Mouse (Mus musculus) midbrain, postnatal 0 days (tissue): ENCODE measurements around the gene Mccc2. TPM values are rescaled to one million over a fixed set of nuclear protein-coding genes. Genes with fewer than 3 reads are reported as not detected.

Experiments used
- ATAC-seq: fragments of 200-750 bp; cut with Nextera tagmentation; 2 replicates; pipeline ENCODE4 v1.8.0; 2017; ENCODE audit warnings: moderate number of reproducible peaks, mild to moderate bottlenecking, moderate TSS enrichment, moderate library complexity; ENCODE audit not compliant: low FRiP score
- DNase-seq: peaks from one replicate; pipeline ENCODE4 v3.0.0-alpha.2; 2015; ENCODE audit warnings: low spot score
- H3K27ac ChIP-seq: fragments of 300-500 bp; sonication (generic); 2 replicates; pipeline ENCODE4 v1.5.1; 2014; ENCODE audit warnings: low read depth, mild to moderate bottlenecking, low read length, mixed read lengths
- H3K27me3 ChIP-seq: fragments of 300-500 bp; sonication (generic); 2 replicates; pipeline ENCODE4 v1.6.1; 2014; ENCODE audit warnings: low read length, control low read depth, mixed read lengths; ENCODE audit not compliant: insufficient read depth
- H3K36me3 ChIP-seq: fragments of 300-500 bp; sonication (generic); 2 replicates; pipeline ENCODE4 v1.6.1; 2014; ENCODE audit warnings: low read length, control low read depth, mixed read lengths; ENCODE audit not compliant: insufficient read depth
- H3K4me1 ChIP-seq: fragments of 300-500 bp; sonication (generic); 2 replicates; pipeline ENCODE4 v1.6.1; 2014; ENCODE audit warnings: mild to moderate bottlenecking, control low read depth, antibody characterized with exemption, low read length, mixed read lengths; ENCODE audit not compliant: insufficient read depth
- H3K4me2 ChIP-seq: fragments of 300-500 bp; sonication (generic); 2 replicates; pipeline ENCODE4 v1.6.1; 2014; ENCODE audit warnings: low read depth, mild to moderate bottlenecking, low read length, mixed read lengths; ENCODE audit not compliant: poor library complexity, severe bottlenecking
- H3K4me3 ChIP-seq: fragments of 300-500 bp; sonication (generic); 2 replicates; pipeline ENCODE4 v1.5.1; 2014; ENCODE audit warnings: low read depth, mild to moderate bottlenecking, low read length, moderate library complexity
- H3K9ac ChIP-seq: fragments of 300-500 bp; sonication (generic); replicated peaks from 2 replicates; pipeline ENCODE4 v1.6.1; 2014; ENCODE audit warnings: mild to moderate bottlenecking, low read length, moderate library complexity, mixed read lengths; ENCODE audit not compliant: poor library complexity, severe bottlenecking
- H3K9me3 ChIP-seq: fragments of 300-500 bp; sonication (generic); 2 replicates; pipeline ENCODE4 v1.6.1; 2016; ENCODE audit warnings: low read length, control low read depth
- CTCF ChIP-seq: IDR thresholded peaks from 2 replicates; pipeline ENCODE4 v1.5.1; 2016; ENCODE audit warnings: antibody characterized with exemption, mild to moderate bottlenecking
- WGBS: fragments of 180-500 bp; shearing (Covaris S2); extraction: QIAGEN DNeasy Blood & Tissue Kit; methylation state at CpG from one replicate; pipeline ENCODE4 v1.1.7; 2014; 5-methylcytosine and 5-hydroxymethylcytosine counted together
- polyA plus RNA-seq: library from polyadenylated mRNA; unstranded; fragments of >200 nt; fragmentation: Nextera tagmentation; extraction: Ambion mirVana; gene quantifications from 2 replicates; pipeline ENCODE4 v1.2.1, GENCODE M21; 2015
- total RNA-seq: library from RNA; depleted of rRNA; stranded (reverse); fragments of >200 nt; gene quantifications from 2 replicates; pipeline ENCODE4 v1.2.3, GENCODE M21; 2014

Mccc2 gene
- total and polyA plus RNA-seq, 2 experiments from 2014 or later = 27.3 to 32.5 TPM

DNA sequence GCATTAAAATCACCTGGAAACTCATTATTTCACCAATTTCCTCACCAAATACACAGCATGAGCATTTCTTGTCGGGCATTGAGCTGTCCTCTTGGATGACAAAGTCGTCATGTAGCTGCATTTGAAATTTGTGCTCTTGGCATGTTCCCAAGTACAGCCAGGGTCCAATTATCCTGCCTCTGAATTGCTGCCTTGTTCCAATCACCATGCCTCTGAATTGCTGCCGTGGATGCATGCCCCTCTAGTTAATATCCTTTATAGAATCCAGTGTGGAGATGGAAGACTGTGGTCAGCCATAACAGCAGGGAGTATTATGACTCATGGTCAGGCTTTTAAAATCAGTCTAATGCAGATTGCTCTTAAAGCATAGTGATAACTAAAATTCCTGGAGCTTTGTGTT lies 77.7 kb downstream of the Mccc2 start:
- no peak for TF ChIP-seq CTCF
- no peaks in the 10 kb centered on the region for H3K9me3 ChIP-seq
- H3K9ac ChIP-seq = no peak overlapping the region
- H3K4me3 ChIP-seq = no peak overlapping the region
- H3K27ac ChIP-seq = no peak overlapping the region
- no peak overlapping the region for H3K4me2 ChIP-seq
- H3K36me3 ChIP-seq = no peaks in the 10 kb centered on the region
- 20% methylated on average over 3 of the region's 3 CpGs for WGBS
- 0 out of 2 replicates have a peak, but pooled peaks cover 2% of the 10 kb centered on the region for H3K4me1 ChIP-seq
- ATAC-seq (0 out of 2 replicates have a peak, but pooled peaks have one; percentile 20), DNase-seq (peak; percentile 77)
- no peaks in the 10 kb centered on the region for H3K27me3 ChIP-seq

DNA sequence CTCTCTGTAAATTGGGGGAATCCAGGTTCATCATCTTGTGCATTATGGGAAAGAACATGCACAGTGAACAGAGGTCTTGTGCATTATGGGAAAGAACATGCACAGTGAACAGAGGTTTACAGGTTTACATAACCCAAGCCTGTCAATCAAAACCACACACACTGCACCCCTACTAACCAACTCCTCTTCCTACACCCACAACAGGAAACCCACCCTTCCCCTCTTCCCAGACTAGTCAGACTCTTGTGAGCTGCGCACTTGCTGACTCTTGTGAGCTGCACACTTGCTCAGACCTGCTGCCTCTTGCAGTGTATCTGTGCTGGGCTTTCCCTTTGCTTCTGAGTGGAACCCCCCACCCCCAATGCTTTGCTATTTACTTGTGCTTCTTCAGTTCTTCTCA lies 83.0 kb downstream of the Mccc2 start:
- DNase-seq (no peak), ATAC-seq (no peak)
- Histone ChIP-seq H3K9ac (no peak overlapping the region), H3K9me3 (no peaks in the 10 kb centered on the region), H3K4me3 (no peak overlapping the region), H3K36me3 (no peaks in the 10 kb centered on the region), H3K4me2 (no peak overlapping the region), H3K27me3 (no peaks in the 10 kb centered on the region), H3K27ac (no peak overlapping the region), H3K4me1 (no peaks in the 10 kb centered on the region)
- 77% methylated on average over 1 of the region's 1 CpGs for WGBS
- TF ChIP-seq CTCF = no peak

DNA sequence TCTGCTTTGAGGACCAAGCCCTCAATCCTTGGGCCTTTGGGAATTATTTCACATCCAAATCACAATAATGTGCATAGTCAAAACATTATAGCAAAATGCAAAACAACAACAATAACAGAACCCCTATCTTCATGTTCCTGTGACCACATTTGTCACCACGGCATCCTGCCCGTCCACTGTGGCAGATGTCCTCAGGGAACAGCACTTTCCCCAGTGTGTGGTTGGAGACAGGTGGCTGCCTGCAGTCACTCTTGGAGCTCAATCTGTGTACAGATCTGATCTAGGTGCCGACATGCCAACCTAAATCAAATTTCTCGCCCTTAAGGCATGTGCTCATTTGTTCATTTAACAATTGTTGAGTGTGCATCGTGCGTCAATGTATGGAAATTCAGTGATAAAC lies 83.9 kb downstream of the Mccc2 start:
- no peaks in the 10 kb centered on the region for H3K4me1 ChIP-seq
- ATAC-seq = no peak
- no peak for DNase-seq
- TF ChIP-seq CTCF = no peak
- H3K27me3 ChIP-seq = no peaks in the 10 kb centered on the region
- H3K9me3 ChIP-seq = no peaks in the 10 kb centered on the region
- H3K27ac ChIP-seq = no peak overlapping the region
- WGBS = 79% methylated on average over 6 of the region's 6 CpGs
- no peak overlapping the region for H3K4me2 ChIP-seq
- H3K36me3 ChIP-seq = no peaks in the 10 kb centered on the region
- H3K4me3 ChIP-seq = no peak overlapping the region
- no peak overlapping the region for H3K9ac ChIP-seq

DNA sequence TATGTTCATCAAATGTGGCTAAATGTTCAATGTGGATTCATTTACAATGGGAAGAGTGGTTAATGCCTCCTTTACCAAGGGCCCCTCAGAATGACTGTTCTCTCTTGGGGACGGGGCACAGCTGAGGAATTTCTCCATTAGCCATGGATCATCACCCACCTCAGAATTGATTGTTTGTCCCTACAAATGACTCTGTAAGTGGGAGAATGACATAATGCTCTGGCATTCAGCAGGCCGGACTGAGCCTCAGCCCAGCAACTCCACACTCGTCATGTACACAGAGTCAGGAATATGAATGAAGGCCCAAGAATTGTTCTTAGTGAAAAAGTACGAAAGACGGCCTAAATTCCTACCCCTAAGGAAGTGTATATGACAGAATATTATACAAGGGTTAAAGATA lies 89.2 kb downstream of the Mccc2 start:
- H3K4me1 ChIP-seq = no peaks in the 10 kb centered on the region
- no peaks in the 10 kb centered on the region for H3K9me3 ChIP-seq
- no peaks in the 10 kb centered on the region for H3K36me3 ChIP-seq
- ATAC-seq (no peak), DNase-seq (peak; percentile 38)
- H3K27ac ChIP-seq = no peak overlapping the region
- no peak overlapping the region for H3K4me2 ChIP-seq
- WGBS = 62% methylated on average over 5 of the region's 5 CpGs
- no peak overlapping the region for H3K9ac ChIP-seq
- H3K4me3 ChIP-seq = no peak overlapping the region
- no peak for TF ChIP-seq CTCF
- H3K27me3 ChIP-seq = no peaks in the 10 kb centered on the region

DNA sequence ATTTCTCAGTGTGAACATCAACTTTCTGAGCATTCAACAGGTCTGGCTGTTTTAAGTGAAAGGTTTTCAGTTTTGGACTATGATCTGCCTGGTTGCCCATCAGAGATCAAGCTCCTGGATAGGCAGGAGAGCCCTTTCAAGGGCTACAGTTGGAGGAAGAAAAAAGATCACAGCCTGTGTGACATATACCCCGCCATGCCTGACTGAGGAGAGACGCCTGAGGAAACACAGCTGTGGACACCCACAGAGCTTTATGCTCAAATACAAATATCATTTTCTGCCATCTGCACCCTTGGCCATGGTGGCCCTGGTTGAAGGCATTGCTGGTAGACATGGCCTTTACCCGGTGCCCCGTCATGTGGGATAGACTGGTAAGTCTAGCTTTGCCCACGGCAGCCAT lies 99.8 kb downstream of the Mccc2 start:
- Histone ChIP-seq H3K4me1 (no peaks in the 10 kb centered on the region), H3K27ac (no peak overlapping the region), H3K27me3 (no peaks in the 10 kb centered on the region), H3K4me3 (no peak overlapping the region), H3K4me2 (no peak overlapping the region), H3K9ac (no peak overlapping the region), H3K36me3 (no peaks in the 10 kb centered on the region), H3K9me3 (no peaks in the 10 kb centered on the region)
- ATAC-seq (no peak), DNase-seq (no peak)
- TF ChIP-seq CTCF = no peak
- 74% methylated on average over 5 of the region's 5 CpGs for WGBS

DNA sequence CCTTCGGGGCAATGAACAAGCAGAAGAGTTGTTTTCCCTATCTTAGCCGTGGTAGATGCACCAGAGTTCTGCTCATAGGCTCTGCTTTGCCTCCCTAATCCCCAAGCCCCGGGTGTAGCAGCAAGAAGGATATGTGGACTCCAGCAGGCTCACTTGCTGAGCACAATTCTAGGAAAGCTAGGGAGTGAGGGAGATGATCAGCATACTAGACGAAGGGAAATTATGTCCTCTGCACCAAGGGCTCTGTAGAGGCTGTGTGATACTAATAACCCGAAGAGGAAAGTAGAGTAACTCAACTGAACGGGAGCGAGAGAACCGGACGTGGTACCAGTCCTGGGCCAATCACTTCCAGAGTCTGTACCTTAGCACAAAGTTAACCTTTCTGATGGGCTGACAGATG lies 114.5 kb downstream of the Mccc2 start, which contains the start of gene Cartpt:
Gene Cartpt, minus strand, starts transcription at position 127 of the 400 bp plus-strand sequence.
- peak within 1 kb of the TSS; percentile 65 for H3K4me2 ChIP-seq
- WGBS = 44% methylated on average over 9 of the region's 9 CpGs
- no peaks in the 10 kb centered on the region for H3K4me1 ChIP-seq
- H3K4me3 ChIP-seq = peak within 1 kb of the TSS; percentile 38
- no peaks in the 10 kb centered on the region for H3K9me3 ChIP-seq
- no peaks in the 10 kb centered on the region for H3K36me3 ChIP-seq
- TF ChIP-seq CTCF = no peak
- H3K9ac ChIP-seq = peak within 1 kb of the TSS; percentile 46; the same call in 1 of the 2 replicates
- DNase-seq (no peak), ATAC-seq (no peak)
- H3K27ac ChIP-seq = no peak within 1 kb of the TSS
- H3K27me3 ChIP-seq = peaks cover 23% of the 10 kb centered on the region
